Mouse (Mus musculus) brain, embryonic 14.5 days (tissue): Measurements from ENCODE around the gene Prdm1.

Experiments
- CTCF ChIP-seq: fragments of 200-500 bp; IDR thresholded peaks from 2 replicates; pipeline ENCODE4 v1.5.1; 2012; ENCODE audit warnings: inconsistent platforms, mild to moderate bottlenecking, moderate library complexity, borderline replicate concordance; ENCODE audit not compliant: insufficient read depth, insufficient read length; ENCODE audit errors: extremely low read depth
- POLR2A ChIP-seq: fragments of 200-500 bp; IDR thresholded peaks from 2 replicates; pipeline ENCODE4 v1.6.1; 2012; ENCODE audit warnings: mild to moderate bottlenecking, inconsistent platforms, borderline replicate concordance; ENCODE audit not compliant: poor library complexity, insufficient read depth, insufficient read length, severe bottlenecking; ENCODE audit errors: extremely low read depth

DNA sequence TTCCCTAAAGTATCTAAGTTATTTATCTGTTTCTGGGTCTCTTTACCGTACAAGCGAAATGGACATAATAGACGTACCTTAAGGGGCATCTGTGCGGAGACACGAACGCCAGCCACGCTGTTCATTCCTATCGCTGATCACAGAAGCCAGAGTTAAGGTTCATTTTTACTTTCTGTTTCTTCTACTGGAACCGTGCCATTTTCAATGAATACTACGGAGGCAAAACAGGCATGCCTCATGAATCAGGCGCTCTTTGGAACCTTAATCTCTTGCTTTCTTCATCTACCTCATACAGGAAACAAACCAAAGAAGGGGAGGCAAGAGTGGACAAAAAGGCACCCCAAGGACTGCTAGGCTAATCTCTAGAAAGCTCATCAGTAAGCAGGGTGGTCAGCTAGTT, 100.9 kb downstream of the Prdm1 start:
- TF ChIP-seq CTCF, result no peak
- no peak for TF ChIP-seq POLR2A
